Mouse (Mus musculus): ENCODE results near the gene B3galt4.

- TF ChIP-seq CTCF (conservative IDR thresholded peaks at IDR 0.05; ENCODE audit: low read length) (no peak), NANOG (IDR thresholded peaks at IDR 0.05; ENCODE audit: borderline replicate concordance, low read length) (no peak)
Measured at GRCm38 (mm10) chr17:33931159-33931866, 20.0 kb downstream of the B3galt4 start.

Data from E14TG2a.4 (cell line).